Mouse (Mus musculus) left cerebral cortex, adult 8-10 months (tissue): ENCODE measurements around the gene Tmem266. TPM values are rescaled to one million over a fixed set of nuclear protein-coding genes. Genes with fewer than 3 reads are reported as not detected.

Experiments
- DNase-seq, 2 experiments: peaks; one replicate each; pipeline ENCODE4 v3.0.0; 2022; ENCODE audit warnings: low spot score in 2 of 2
- total RNA-seq, 4 experiments: library from RNA; stranded (reverse); gene quantifications; 2 replicates each; pipeline ENCODE4 v1.2.4; 2022

The Tmem266 gene
- total RNA-seq, 4 experiments from 2014 or later = 7.8 to 9.9 (median 8.6) TPM

- no peak for DNase-seq
Measured at GRCm38 (mm10) chr9:55450035-55450434, 123.3 kb downstream of the Tmem266 start.

- no peak for DNase-seq
Measured at GRCm38 (mm10) chr9:55451426-55451825, 124.7 kb downstream of the Tmem266 start.

GRCm38 (mm10) chr9:55452906-55453305 lies 126.2 kb downstream of the Tmem266 start:
- no peak for DNase-seq

GRCm38 (mm10) chr9:55453366-55453765 lies 126.7 kb downstream of the Tmem266 start:
- no peak for DNase-seq

GRCm38 (mm10) chr9:55468397-55468796 lies 141.7 kb downstream of the Tmem266 start:
- no peak for DNase-seq

GRCm38 (mm10) chr9:55476084-55476483 lies 149.4 kb downstream of the Tmem266 start:
- DNase-seq = no peak

- DNase-seq = no peak
Measured at GRCm38 (mm10) chr9:55478699-55479098, 152.0 kb downstream of the Tmem266 start.

GRCm38 (mm10) chr9:55482116-55482515 lies 155.4 kb downstream of the Tmem266 start:
- no peak for DNase-seq

Other genes starting within 250 kb of the Tmem266 start
- 10 to 100 TPM; 65.1 to 76.6 (median 73.1) TPM for gene Ube2q2, start 178.1 kb upstream of the Tmem266 start, total RNA-seq
- gene Fbxo22, start 118.0 kb upstream of the Tmem266 start, total RNA-seq = 10 to 100 TPM; 39.9 to 43.1 (median 41.3) TPM
- gene Nrg4, start 69 bp upstream of the Tmem266 start, total RNA-seq = 1 to 10 TPM in 2 of 4 experiments, under 1 TPM in 2; 0.81 to 1.3 (median 0.98) TPM
- 10 to 100 TPM; 40.7 to 41.7 (median 41.1) TPM for gene Etfa, start 185.3 kb downstream of the Tmem266 start, total RNA-seq
- not detected for gene Isl2, start 211.8 kb downstream of the Tmem266 start, total RNA-seq